Mouse (Mus musculus) kidney, embryonic 15.5 days (tissue): Measurements from ENCODE around the gene Kctd5. TPM values are rescaled to one million over a fixed set of nuclear protein-coding genes. Genes with fewer than 3 reads are reported as not detected.

ENCODE experiments used
- ATAC-seq: fragments of 200-750 bp; cut with Nextera tagmentation; replicated peaks from 2 replicates; pipeline ENCODE4 v1.8.0; 2017; ENCODE audit warnings: moderate TSS enrichment; ENCODE audit not compliant: low FRiP score
- H3K27ac ChIP-seq: fragments of 300-500 bp; sonication (generic); 2 replicates; pipeline ENCODE4 v1.5.1; 2015; ENCODE audit warnings: mild to moderate bottlenecking, inconsistent platforms
- H3K27me3 ChIP-seq: fragments of 300-500 bp; sonication (generic); 2 replicates; pipeline ENCODE4 v1.6.1; 2015; ENCODE audit warnings: inconsistent platforms
- H3K36me3 ChIP-seq: fragments of 300-500 bp; sonication (generic); 2 replicates; pipeline ENCODE4 v1.6.1; 2015; ENCODE audit warnings: inconsistent platforms
- H3K4me1 ChIP-seq: fragments of 300-500 bp; sonication (generic); 2 replicates; pipeline ENCODE4 v1.6.1; 2015; ENCODE audit warnings: inconsistent platforms
- H3K4me2 ChIP-seq: fragments of 300-500 bp; sonication (generic); 2 replicates; pipeline ENCODE4 v1.6.1; 2015; ENCODE audit warnings: moderate library complexity, mild to moderate bottlenecking, inconsistent platforms
- H3K4me3 ChIP-seq: fragments of 300-500 bp; sonication (generic); replicated peaks from 2 replicates; pipeline ENCODE4 v1.5.1; 2015; ENCODE audit warnings: mild to moderate bottlenecking, inconsistent platforms
- H3K9ac ChIP-seq: fragments of 300-500 bp; sonication (generic); 2 replicates; pipeline ENCODE4 v1.6.1; 2015; ENCODE audit warnings: mild to moderate bottlenecking, inconsistent platforms
- H3K9me3 ChIP-seq: fragments of 300-500 bp; sonication (generic); replicated peaks from 2 replicates; pipeline ENCODE4 v1.6.1; 2016; ENCODE audit warnings: inconsistent platforms
- WGBS: fragments of 180-500 bp; shearing (Covaris S2); methylation state at CpG from one replicate; pipeline ENCODE4 v1.1.7; 2015; ENCODE audit warnings: mixed read lengths; 5-methylcytosine and 5-hydroxymethylcytosine counted together
- microRNA-seq: library from miRNA; unstranded; fragments of <30 nt; microRNA quantifications from one replicate; pipeline ENCODE4, GENCODE M21; 2016
- polyA plus RNA-seq: library from polyadenylated mRNA; unstranded; fragments of >200 nt; fragmentation: Nextera tagmentation; extraction: Ambion mirVana; gene quantifications from 2 replicates; pipeline ENCODE4 v1.2.1, GENCODE M21; 2015

Kctd5 gene
- polyA plus RNA-seq, 1 experiment from 2014 or later: 64.1 TPM

GRCm38 (mm10) chr17:24004071-24004665, 69.1 kb downstream of the Kctd5 start:
- H3K4me3 ChIP-seq: no peak overlapping the region
- H3K27me3 ChIP-seq: no peaks in the 10 kb centered on the region; the same call in 1 of the 2 replicates
- no peaks in the 10 kb centered on the region for H3K4me1 ChIP-seq
- H3K9me3 ChIP-seq: no peaks in the 10 kb centered on the region
- H3K36me3 ChIP-seq: no peaks in the 10 kb centered on the region
- WGBS: 92% methylated on average over 14 of the region's 14 CpGs
- no peak overlapping the region for H3K27ac ChIP-seq
- no peak overlapping the region for H3K4me2 ChIP-seq
- no peak overlapping the region for H3K9ac ChIP-seq
- ATAC-seq: no peak

- H3K9me3 ChIP-seq: no peaks in the 10 kb centered on the region
- H3K27ac ChIP-seq: no peak overlapping the region
- H3K4me2 ChIP-seq: no peak overlapping the region
- H3K4me3 ChIP-seq: no peak overlapping the region
- no peak overlapping the region for H3K9ac ChIP-seq
- ATAC-seq: no peak
- no peaks in the 10 kb centered on the region for H3K4me1 ChIP-seq
- no peaks in the 10 kb centered on the region for H3K27me3 ChIP-seq
- no peaks in the 10 kb centered on the region for H3K36me3 ChIP-seq
- 42% methylated on average over 5 of the region's 5 CpGs for WGBS
Measured at GRCm38 (mm10) chr17:24000404-24000803, 72.9 kb downstream of the Kctd5 start.

DNA sequence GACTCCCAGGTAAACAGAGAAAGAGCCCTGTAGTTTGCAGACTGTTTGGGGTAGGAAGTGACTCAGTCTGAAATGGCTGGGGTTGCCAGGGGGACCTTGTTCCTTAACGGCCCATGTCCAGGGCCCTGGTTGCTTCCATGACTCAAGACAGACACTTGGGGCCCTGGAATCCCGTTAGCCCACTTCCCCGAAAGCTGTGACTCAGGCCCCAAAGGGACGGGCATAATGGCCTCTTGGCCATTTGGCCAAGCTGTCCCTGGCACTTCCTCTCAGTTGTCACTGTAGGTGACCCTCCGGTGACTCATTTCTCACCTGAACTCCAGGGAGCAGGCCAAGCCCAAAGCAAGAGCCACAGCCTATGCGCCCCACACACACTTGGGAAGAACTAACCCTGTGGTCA, 74.9 kb downstream of the Kctd5 start:
- no peak overlapping the region for H3K4me2 ChIP-seq
- no peak for ATAC-seq

DNA sequence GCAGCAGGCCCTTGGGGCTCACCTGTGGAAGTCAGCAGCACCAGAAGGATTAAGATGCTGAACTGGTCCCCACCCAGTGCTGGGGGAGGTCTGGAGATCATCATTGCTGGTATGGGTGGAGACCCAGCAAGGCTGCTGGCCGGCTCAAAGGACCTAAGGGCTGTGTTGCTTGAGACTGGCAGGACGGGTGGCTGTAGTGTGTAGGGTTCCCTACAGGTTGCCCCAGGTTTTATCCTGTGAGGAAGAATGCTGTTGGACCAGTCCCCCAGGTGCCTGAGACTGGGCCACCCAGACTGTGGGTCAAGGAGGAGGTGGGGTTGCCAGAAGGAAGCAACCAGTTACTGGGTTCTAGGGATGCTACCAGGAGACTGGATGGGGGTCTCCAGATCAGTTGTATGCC, 75.4 kb downstream of the Kctd5 start, which contains the start of gene Prss22:
TSS of gene Prss22 (minus strand) at position 200 of the 400 bp plus-strand sequence.
- H3K4me3 ChIP-seq: no peak within 1 kb of the TSS
- H3K36me3 ChIP-seq: no peaks in the 10 kb centered on the region
- H3K27ac ChIP-seq: no peak within 1 kb of the TSS
- no peak within 1 kb of the TSS for H3K9ac ChIP-seq
- H3K27me3 ChIP-seq: no peaks in the 10 kb centered on the region
- no peak within 1 kb of the TSS for H3K4me2 ChIP-seq
- no peaks in the 10 kb centered on the region for H3K9me3 ChIP-seq
- WGBS: 42% methylated on average over 2 of the region's 2 CpGs
- H3K4me1 ChIP-seq: peaks cover 10% of the 10 kb centered on the region
- no peak for ATAC-seq

More for the DNA sequence above, 74.9 kb downstream of the Kctd5 start:
- Histone ChIP-seq H3K9ac (no peak overlapping the region), H3K4me3 (no peak overlapping the region), H3K27ac (no peak overlapping the region), H3K36me3 (no peaks in the 10 kb centered on the region), H3K9me3 (no peaks in the 10 kb centered on the region), H3K4me1 (peaks cover 5% of the 10 kb centered on the region; the same call in 1 of the 2 replicates), H3K27me3 (no peaks in the 10 kb centered on the region)
- 37% methylated on average over 6 of the region's 6 CpGs for WGBS

Small RNA genes within 50 kb of the gene (microRNA-seq; reads per million reads assigned to microRNA genes)
- not detected for gene Gm27700

Other genes with a start within 250 kb of the Kctd5 start
- 999 and 1,052 TPM in 2 replicates for gene Elob, start 244.3 kb downstream of the Kctd5 start, polyA plus RNA-seq
- 0.18 TPM in 1 of 2 replicates, not detected in the other for gene Prss33, start 237.4 kb downstream of the Kctd5 start, polyA plus RNA-seq
- gene Prss32, start 229.6 kb downstream of the Kctd5 start, polyA plus RNA-seq: 1.8 TPM in 1 of 2 replicates, not detected in the other
- gene Prss41, start 229.3 kb downstream of the Kctd5 start, polyA plus RNA-seq: 3.2 and 3.3 TPM in 2 replicates
- gene Prss21, start 205.4 kb downstream of the Kctd5 start, polyA plus RNA-seq: not detected in 2 replicates
- not detected in 2 replicates for gene Dcpp1, start 192.6 kb downstream of the Kctd5 start, polyA plus RNA-seq
- not detected in 2 replicates for gene Dcpp2, start 192.6 kb downstream of the Kctd5 start, polyA plus RNA-seq
- gene Dcpp3, start 156.0 kb downstream of the Kctd5 start, polyA plus RNA-seq: not detected in 2 replicates
- gene Sbp, start 131.8 kb downstream of the Kctd5 start, polyA plus RNA-seq: not detected in 2 replicates
- not detected in 2 replicates for gene Sbpl, start 118.2 kb downstream of the Kctd5 start, polyA plus RNA-seq
- gene Prss30, start 92.9 kb downstream of the Kctd5 start, polyA plus RNA-seq: 0.18 and 0.23 TPM in 2 replicates
- 0.57 and 1.2 TPM in 2 replicates for gene Prss22, start 75.4 kb downstream of the Kctd5 start, polyA plus RNA-seq
- gene Prss27, start 35.3 kb downstream of the Kctd5 start, polyA plus RNA-seq: 0.26 and 0.29 TPM in 2 replicates
- 35.0 and 36.4 TPM in 2 replicates for gene Pdpk1, start 77.4 kb upstream of the Kctd5 start, polyA plus RNA-seq
- 36.7 and 40.9 TPM in 2 replicates for gene Amdhd2, start 90.3 kb upstream of the Kctd5 start, polyA plus RNA-seq
- gene Atp6v0c, start 96.2 kb upstream of the Kctd5 start, polyA plus RNA-seq: 546 and 562 TPM in 2 replicates
- gene Tbc1d24, start 132.1 kb upstream of the Kctd5 start, polyA plus RNA-seq: 5.9 and 6.7 TPM in 2 replicates
- 5.1 and 5.6 TPM in 2 replicates for gene Ntn3, start 136.0 kb upstream of the Kctd5 start, polyA plus RNA-seq
- 13.6 and 14.3 TPM in 2 replicates for gene Tedc2, start 147.4 kb upstream of the Kctd5 start, polyA plus RNA-seq
- gene Ccnf, start 178.0 kb upstream of the Kctd5 start, polyA plus RNA-seq: 67.5 and 71.1 TPM in 2 replicates